Mouse (Mus musculus): ENCODE data around the gene Eif3b.

GRCm38 (mm10) chr5:140441406-140441805 lies 22.3 kb downstream of the Eif3b start:
- TF ChIP-seq CTCF (IDR thresholded peaks at IDR 0.05; ENCODE audit: insufficient read depth, low read depth, low read length) (no peak), POLR2A (IDR thresholded peaks at IDR 0.05; ENCODE audit: insufficient read depth, low read depth, low read length) (no peak)
